Mouse (Mus musculus) midbrain, embryonic 12.5 days (tissue): ENCODE data around the gene Gpr173. TPM values are rescaled to one million over a fixed set of nuclear protein-coding genes. Genes with fewer than 3 reads are reported as not detected.

Source experiments
- polyA plus RNA-seq: library from polyadenylated mRNA; unstranded; fragments of >200 nt; fragmentation: Nextera tagmentation; extraction: Ambion mirVana; gene quantifications from 2 replicates; pipeline ENCODE4 v1.2.1, GENCODE M21; 2016

Gpr173 gene
- polyA plus RNA-seq, 1 experiment from 2014 or later = 9.5 TPM

Other genes starting within 250 kb of the Gpr173 start
- 1.0 and 2.4 TPM in 2 replicates for gene Iqsec2, start 224.4 kb downstream of the Gpr173 start, polyA plus RNA-seq
- 62.6 and 64.4 TPM in 2 replicates for gene Kdm5c, start 135.7 kb downstream of the Gpr173 start, polyA plus RNA-seq
- gene Kantr, start 41.2 kb downstream of the Gpr173 start, polyA plus RNA-seq = 20.0 and 20.7 TPM in 2 replicates
- 48.8 and 57.3 TPM in 2 replicates for gene Tspyl2, start 26.3 kb downstream of the Gpr173 start, polyA plus RNA-seq
- not detected in 2 replicates for gene Cldn34a, start 194.6 kb upstream of the Gpr173 start, polyA plus RNA-seq